Mouse (Mus musculus) heart, adult 2 months (tissue): ENCODE measurements around the gene S1pr5.

Experiments used
- CTCF ChIP-seq: fragments of 200-600 bp; IDR thresholded peaks from 2 replicates; pipeline ENCODE4 v1.8.1; 2022; ENCODE audit warnings: antibody characterized with exemption, mild to moderate bottlenecking, moderate library complexity
- EP300 ChIP-seq: fragments of 200-500 bp; IDR thresholded peaks from 2 replicates; pipeline ENCODE4 v1.6.1; 2011; ENCODE audit warnings: low read depth, low read length, control low read depth; ENCODE audit not compliant: insufficient read depth
- POLR2A ChIP-seq: fragments of 200-500 bp; IDR thresholded peaks from 2 replicates; pipeline ENCODE4 v1.6.1; 2011; ENCODE audit warnings: mild to moderate bottlenecking, low read depth, low read length, control low read depth; ENCODE audit not compliant: insufficient read depth

DNA sequence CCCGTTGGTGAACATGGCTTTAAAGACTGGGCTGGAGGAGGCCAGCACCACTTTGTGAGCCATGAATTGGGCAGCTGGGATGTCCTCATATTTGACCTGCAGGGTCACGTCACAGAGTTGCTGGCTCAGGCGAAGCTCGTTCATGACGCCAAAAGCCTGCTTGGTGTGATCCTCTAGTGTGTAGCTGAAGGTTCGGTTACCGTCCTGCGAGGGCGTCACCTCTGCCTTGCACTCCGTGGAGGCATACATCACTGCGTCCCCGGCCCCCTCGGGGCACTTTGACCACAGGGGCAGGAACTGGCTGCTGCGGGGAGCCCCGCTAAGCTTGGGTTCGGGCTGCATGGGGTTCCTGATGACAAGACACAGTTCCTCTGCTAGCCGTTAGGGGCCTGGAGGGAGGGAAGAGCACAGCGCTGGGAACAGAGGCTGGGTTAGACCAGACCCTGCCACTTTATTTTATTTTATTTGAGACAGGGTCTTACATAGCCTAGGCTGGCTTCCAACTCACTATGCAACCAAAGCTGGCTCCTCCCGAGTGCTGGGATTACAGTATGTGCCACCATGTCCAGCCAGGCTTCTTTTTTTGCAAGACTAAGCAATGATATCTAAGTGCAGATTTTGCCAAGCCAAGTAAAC lies 10.8 kb downstream of the S1pr5 start:
- TF ChIP-seq CTCF (peak; percentile 52), EP300 (no peak), POLR2A (peak; percentile 13; the same call in 1 of the 2 replicates)
